Mouse (Mus musculus) T-helper 1 cell (primary cell): ENCODE data around the gene Prss40.

ENCODE experiments used
- in situ Hi-C: fragments of 300-600 bp; cut with MboI, MseI; formaldehyde crosslinking; loops from one replicate; pipeline ENCODE4 v1.15.1; 2025; ENCODE audit warnings: high pct_unique_total_duplicates

The Prss40 gene

GRCm38 (mm10) chr1:34560843-34561242 is at the start of gene Prss40:
Gene Prss40, minus strand, starts transcription at chr1:34560943.
- in situ Hi-C loops = no loop called here

- in situ Hi-C loops = loop anchor here (5.0 kb wide), 1 partner anchor 380 kb away; no protein-coding TSS in a partner anchor
Observed at GRCm38 (mm10) chr1:34602363-34602762, 41.6 kb upstream of the Prss40 start.

- in situ Hi-C loops = loop anchor here (5.0 kb wide), 1 partner anchor 379 kb away; no protein-coding TSS in a partner anchor
Observed at GRCm38 (mm10) chr1:34601323-34602047, 40.7 kb upstream of the Prss40 start.

- in situ Hi-C loops = loop anchor here (5.0 kb wide), 2 partner anchors 78 to 378 kb away; no protein-coding TSS in a partner anchor
Observed at GRCm38 (mm10) chr1:34600000-34600399, 39.3 kb upstream of the Prss40 start.

GRCm38 (mm10) chr1:34587298-34588096 is 26.8 kb upstream of the Prss40 start:
- in situ Hi-C loops = no loop called here

- in situ Hi-C loops = no loop called here
Observed at GRCm38 (mm10) chr1:34584736-34585135, 24.0 kb upstream of the Prss40 start.

GRCm38 (mm10) chr1:34583821-34584263 is 23.1 kb upstream of the Prss40 start:
- in situ Hi-C loops = no loop called here

GRCm38 (mm10) chr1:34582218-34582617 is 21.5 kb upstream of the Prss40 start:
- in situ Hi-C loops = no loop called here

- in situ Hi-C loops = no loop called here
Observed at GRCm38 (mm10) chr1:34579782-34580356, 19.1 kb upstream of the Prss40 start.

GRCm38 (mm10) chr1:34578851-34579781 is 18.4 kb upstream of the Prss40 start, which contains the start of gene Amer3:
Gene Amer3, plus strand, starts transcription at chr1:34579657.
- in situ Hi-C loops = no loop called here

GRCm38 (mm10) chr1:34573221-34573620 is 12.5 kb upstream of the Prss40 start:
- in situ Hi-C loops = no loop called here

- in situ Hi-C loops = no loop called here
Observed at GRCm38 (mm10) chr1:34571431-34571830, 10.7 kb upstream of the Prss40 start.

GRCm38 (mm10) chr1:34569876-34570275 is 9.1 kb upstream of the Prss40 start:
- in situ Hi-C loops = no loop called here

GRCm38 (mm10) chr1:34568120-34568519 is 7.4 kb upstream of the Prss40 start:
- in situ Hi-C loops = no loop called here

GRCm38 (mm10) chr1:34564383-34565045 is 3.8 kb upstream of the Prss40 start:
- in situ Hi-C loops = no loop called here

GRCm38 (mm10) chr1:34554275-34554674 is 6.5 kb downstream of the Prss40 start:
- in situ Hi-C loops = loop anchor here (5.0 kb wide), 1 partner anchor 42 kb away; no protein-coding TSS in a partner anchor

GRCm38 (mm10) chr1:34553690-34554089 is 7.1 kb downstream of the Prss40 start:
- in situ Hi-C loops = loop anchor here (5.0 kb wide), 1 partner anchor 41 kb away; no protein-coding TSS in a partner anchor

- in situ Hi-C loops = no loop called here
Observed at GRCm38 (mm10) chr1:34547074-34547473, 13.7 kb downstream of the Prss40 start.

GRCm38 (mm10) chr1:34536767-34537485 is 23.8 kb downstream of the Prss40 start:
- in situ Hi-C loops = loop anchor here (10.0 kb wide), 1 partner anchor 1152 kb away; no protein-coding TSS in a partner anchor
